Mouse (Mus musculus): ENCODE data around the gene Col4a4.

The Col4a4 gene

DNA sequence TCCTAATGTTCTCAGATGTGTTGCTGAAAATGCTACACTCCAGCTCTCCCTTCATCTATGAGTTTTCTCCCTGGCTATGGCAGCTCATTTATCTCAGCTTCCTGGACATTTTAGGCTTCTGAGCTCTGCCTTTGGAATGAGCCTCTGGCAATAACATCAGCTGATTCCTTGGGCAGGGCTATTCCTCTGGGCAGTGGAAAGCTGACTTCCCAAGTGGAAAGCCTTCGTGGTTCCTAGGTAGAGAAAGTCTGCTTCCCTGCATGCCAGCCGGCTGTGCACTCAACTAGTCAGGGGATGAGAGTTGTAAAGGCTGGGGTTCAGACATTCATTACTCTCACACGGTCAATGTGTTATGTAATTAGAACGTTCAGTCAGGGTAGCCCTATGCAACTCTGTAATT lies 8.3 kb downstream of the Col4a4 start:
- in situ Hi-C loops (cut with MboI, MseI) = no loop called here

GRCm38 (mm10) chr1:82577915-82578314 lies 8.7 kb downstream of the Col4a4 start:
- in situ Hi-C loops (cut with MboI, MseI) = no loop called here

DNA sequence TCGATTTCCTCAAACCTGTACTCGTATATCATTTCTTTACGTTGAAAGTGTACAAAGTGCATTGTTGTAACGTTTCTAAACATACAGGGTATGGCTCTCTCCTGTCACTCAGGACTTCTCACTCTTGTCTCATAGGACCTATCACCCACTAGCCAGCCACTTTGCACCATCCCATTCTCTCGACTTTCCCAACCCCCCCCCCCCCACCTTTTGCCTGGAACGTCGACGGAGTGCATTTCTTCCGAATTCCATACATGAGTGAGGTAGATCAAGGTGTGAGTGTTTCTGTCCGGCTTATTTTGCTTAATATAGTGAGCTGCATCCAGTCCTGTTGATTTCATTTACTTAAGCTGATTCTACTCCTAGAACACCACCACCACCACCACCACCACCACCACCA lies 9.3 kb downstream of the Col4a4 start:
- in situ Hi-C loops (cut with MboI, MseI) = no loop called here

GRCm38 (mm10) chr1:82576182-82576581 lies 10.5 kb downstream of the Col4a4 start:
- in situ Hi-C loops (cut with MboI, MseI) = no loop called here

- in situ Hi-C loops (cut with MboI, MseI) = no loop called here
Observed at GRCm38 (mm10) chr1:82575681-82576080, 11.0 kb downstream of the Col4a4 start.

DNA sequence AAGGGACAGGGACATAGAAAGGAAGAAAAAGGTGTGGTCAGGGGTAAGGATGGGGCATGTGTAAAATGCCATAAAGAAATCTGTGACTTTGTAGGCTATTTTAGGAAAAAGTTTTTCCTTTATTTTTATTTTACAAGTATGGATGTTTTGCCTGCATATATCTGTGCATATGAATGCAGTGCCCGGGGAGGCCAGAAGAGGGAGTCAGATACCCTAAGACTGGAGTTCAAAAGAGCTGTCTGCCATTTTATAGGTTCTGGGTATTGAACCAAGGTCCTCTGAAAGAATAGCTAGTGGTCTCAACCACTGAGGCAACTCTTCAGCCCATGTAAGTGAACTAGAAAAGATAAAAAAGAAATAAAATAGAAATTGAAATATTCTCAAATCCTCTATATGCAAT lies 14.9 kb downstream of the Col4a4 start:
- in situ Hi-C loops (cut with MboI, MseI) = no loop called here

GRCm38 (mm10) chr1:82569405-82569804 lies 17.2 kb downstream of the Col4a4 start:
- in situ Hi-C loops (cut with MboI, MseI) = no loop called here

DNA sequence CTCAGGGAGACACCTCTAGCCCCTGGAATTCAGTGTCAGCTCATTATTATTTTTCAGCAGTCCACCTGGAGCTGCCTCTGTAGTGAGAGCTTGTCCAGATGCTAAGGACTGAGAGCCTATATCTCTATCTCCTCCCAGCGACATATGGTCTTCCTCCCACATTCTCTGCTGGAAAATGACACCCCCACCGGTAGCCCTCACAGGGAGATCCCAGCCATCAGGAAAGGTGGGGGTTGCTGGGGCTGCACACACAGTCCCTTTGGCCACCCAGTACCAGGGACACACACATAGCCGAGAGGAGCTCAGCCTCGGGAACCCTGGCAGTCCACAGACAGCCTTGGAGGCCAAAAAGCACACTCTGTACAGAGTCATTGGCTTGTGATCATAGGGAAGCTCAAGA lies 26.4 kb downstream of the Col4a4 start:
- in situ Hi-C loops (cut with MboI, MseI) = no loop called here

- in situ Hi-C loops (cut with MboI, MseI) = loop anchor here (5.0 to 10.0 kb wide), 2 partner anchors 92 to 210 kb away; partner anchors contain the start of gene Tm4sf20
Observed at GRCm38 (mm10) chr1:82554889-82555288, 31.8 kb downstream of the Col4a4 start.

DNA sequence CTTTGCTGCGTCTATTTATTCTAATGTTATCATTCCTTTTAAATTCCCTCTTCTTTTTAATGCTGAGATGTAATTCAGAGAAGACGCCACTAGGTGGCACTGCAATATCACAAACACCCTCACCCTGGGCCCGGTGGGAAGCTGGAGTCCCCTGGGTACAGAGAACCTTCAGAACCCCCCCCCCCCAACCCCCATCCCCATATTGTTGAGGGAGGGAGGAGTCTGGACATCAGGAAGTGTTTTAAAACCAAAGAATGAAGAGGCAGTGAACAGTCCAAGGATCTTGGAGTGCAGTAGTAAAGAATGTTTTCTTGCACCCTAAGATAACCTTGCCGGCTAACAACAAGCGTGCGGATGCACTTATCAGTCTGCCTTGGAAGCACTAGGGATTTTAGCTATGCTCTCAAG lies 32.2 kb downstream of the Col4a4 start:
- in situ Hi-C loops (cut with MboI, MseI) = loop anchor here (5.0 to 10.0 kb wide), 2 partner anchors 93 to 210 kb away; partner anchors contain the start of gene Tm4sf20

GRCm38 (mm10) chr1:82545199-82545960 lies 41.3 kb downstream of the Col4a4 start:
- in situ Hi-C loops (cut with MboI, MseI) = no loop called here

DNA sequence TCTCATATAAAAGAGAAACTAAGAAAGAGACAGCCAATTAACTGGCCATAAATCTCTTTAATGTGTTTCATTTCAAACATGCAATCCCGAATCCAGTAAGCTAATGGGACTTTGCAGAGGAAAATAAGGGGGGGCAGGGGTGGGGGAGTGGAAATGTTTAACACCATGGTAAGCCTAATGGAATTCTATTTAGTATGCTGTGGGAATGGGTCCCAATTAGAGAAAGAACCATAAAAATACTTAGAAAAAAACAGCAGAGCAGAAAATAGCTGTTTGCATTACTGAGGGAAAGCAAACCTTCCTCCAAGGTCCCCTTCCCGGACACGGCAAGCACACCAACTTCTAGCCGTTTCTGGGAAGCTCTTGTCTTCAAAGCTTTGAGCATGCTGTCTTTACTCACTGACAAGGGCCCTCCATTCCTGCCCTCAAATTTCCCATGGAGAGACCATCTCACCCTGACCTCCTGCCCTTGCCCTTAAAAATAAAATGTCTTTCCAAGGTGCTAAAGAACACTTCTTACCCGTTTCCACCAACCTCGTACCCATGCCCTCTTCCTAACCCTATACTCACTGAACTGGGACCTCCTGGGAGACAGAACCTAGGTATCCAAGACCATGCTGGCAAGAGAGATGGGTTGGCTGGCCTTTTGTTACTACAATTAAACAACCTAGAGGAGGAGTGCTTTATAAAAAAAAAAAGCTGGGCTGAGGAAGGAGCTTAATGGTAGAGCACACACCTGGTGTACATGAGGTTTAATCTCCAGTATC lies 42.0 kb downstream of the Col4a4 start:
- in situ Hi-C loops (cut with MboI, MseI) = no loop called here

DNA sequence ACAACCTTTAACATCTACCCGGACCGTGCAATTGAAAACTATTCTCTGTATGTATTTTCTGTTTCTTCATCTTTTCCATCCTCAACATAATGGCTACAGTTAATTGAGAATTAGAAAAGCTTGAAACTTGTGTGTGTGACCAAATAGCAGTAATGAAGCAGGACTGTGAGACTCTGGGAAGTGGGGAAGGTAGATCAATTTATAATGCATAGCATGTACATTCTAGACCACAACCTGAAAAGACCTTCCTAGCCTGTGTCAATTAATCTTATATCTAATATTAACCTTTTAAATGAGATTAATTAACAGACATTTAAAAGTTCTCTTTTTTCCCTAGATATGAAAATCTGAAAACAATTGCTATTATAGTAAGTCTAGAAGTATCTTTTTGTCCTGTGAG lies 42.7 kb downstream of the Col4a4 start:
- in situ Hi-C loops (cut with MboI, MseI) = no loop called here

- in situ Hi-C loops (cut with MboI, MseI) = no loop called here
Observed at GRCm38 (mm10) chr1:82540056-82540455, 46.6 kb downstream of the Col4a4 start.

DNA sequence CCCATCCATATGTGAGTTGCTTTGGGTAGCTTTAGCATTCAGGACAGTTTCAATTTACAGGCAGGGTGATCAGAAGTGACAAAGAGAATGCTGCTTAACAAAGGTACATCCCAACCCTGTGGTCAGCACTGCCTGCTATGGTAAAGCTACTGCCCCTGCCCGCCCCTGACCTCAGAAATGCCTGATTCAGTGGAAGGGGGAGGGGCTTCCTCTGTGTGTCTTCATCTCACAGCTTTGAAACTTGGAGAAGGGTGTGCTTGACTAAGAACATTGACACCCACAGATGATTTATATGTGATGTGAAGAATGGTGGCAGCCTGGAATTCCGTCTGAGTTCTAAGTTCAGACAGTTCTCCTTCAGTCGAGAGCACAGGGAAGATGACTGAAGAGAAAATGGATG lies 48.8 kb downstream of the Col4a4 start:
- in situ Hi-C loops (cut with MboI, MseI) = no loop called here

DNA sequence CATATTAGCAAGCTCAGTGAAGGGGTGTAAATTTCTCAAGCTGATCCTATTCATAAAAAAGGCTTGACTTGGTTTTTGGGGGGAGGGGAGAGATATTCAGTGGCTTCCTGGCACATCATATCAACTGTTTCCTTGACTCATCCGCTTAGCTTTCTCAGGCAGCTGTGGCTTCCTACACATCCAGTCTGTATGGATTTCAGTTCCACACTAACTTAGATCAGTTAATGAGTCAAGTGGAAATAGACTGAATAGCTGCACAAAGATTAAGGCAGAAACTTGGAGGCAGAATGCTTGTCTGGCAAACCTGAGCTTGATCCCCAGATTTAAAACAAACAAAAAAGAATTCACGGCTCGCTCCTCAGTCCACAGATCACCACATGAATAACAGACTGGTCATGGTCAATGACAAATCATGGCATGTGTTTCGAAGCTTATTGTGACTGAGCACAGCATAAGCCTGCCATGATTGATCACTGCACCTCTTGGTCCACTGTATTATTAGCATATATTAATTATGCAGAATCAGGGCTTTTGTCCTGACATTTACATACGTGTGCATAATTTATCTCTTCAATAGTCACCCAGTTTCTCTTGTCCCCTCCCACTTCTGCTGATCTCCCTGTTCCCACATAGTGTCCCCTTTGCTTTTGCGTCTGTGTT lies 50.0 kb downstream of the Col4a4 start:
- in situ Hi-C loops (cut with MboI, MseI) = no loop called here

- in situ Hi-C loops (cut with MboI, MseI) = no loop called here
Observed at GRCm38 (mm10) chr1:82527931-82528330, 58.7 kb downstream of the Col4a4 start.

DNA sequence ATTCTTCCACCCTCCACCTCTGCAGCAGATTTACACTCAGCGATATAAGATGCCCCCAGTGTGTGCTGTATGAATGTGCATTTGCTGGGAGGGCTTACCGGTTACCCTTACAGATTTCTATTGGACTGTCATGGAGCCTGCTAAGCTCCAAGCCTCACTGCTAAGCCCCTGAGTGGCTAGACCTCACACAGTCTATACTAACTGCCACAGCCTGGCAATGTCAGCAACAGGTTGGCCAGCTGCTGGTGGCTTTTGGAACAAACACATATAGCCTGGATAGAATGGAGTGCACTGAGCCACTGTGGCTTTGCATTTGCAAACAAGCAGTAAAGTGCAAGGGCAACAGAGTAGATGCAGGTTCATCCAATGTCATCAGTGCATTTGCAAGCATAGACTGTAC lies 94.7 kb downstream of the Col4a4 start:
- in situ Hi-C loops (cut with MboI, MseI) = no loop called here

DNA sequence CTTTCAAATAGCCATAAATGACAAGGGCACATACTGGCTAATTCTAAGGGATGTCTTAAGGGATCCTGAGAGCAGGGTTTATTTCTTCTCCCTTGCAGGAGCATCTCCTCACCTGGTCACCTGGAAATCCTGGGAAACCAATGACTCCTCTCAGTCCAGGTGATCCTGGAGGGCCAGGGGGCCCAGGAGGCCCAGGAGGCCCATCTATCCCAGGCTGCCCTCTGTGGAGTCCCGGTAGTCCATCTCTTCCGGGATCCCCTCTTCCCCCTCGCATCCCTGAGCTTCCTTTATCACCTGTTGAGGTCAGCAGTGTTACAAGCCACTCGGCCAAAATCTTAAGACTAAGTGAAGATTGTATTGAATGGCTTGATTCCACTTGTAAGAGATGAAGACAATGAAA lies 100.3 kb downstream of the Col4a4 start:
- in situ Hi-C loops (cut with MboI, MseI) = no loop called here

DNA sequence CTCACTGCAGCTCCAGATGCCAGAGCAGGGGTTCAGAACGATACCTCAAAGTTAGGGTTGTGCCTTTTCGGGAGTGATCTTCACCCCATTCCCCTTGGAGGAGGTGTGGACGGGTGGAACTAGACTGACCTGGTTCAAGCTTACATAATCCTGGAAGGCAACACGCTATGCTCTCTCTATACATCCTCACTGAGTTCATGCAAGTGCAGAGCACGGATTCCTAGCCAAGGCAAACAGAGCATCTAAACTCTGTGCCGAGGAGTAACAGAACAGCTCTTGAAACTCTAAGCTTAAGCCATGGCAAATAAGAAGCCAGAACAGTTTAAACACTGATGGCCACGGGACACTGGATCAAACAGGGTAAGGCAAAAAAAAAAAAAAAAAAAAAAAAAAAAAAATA lies 104.3 kb downstream of the Col4a4 start:
- in situ Hi-C loops (cut with MboI, MseI) = no loop called here

- in situ Hi-C loops (cut with MboI, MseI) = no loop called here
Observed at GRCm38 (mm10) chr1:82479696-82480487, 106.8 kb downstream of the Col4a4 start.

DNA sequence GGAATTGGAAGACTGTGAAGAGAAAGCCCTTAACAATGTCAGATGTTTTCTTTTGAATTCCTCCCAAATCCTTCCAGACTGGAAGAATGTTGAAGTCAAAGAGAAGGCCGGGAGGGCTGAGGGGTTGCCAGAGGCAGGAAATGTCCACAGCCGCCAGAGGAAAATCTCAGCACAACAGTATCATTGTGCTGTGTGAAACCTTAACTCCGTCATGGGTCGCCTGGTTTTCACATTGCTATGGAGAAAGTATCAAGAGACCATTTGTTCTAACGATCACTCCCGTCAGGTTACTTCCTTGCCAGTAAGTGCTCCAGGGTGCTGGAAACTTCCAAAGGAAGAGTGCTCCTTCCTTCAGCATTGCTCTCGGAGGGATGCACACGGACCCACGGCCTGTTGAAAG lies 109.9 kb downstream of the Col4a4 start:
- in situ Hi-C loops (cut with MboI, MseI) = no loop called here
